Mouse (Mus musculus): ENCODE measurements at regions not wholly inside any gene's neighbourhood (a gene's known extent, or its start where the extent isn't known, plus 50 kb on each side); places are given as distances from the start of the nearest gene placed in this dataset.

- ATAC-seq (ENCODE audit: low FRiP score, low read depth): no peak
- Histone ChIP-seq H3K4me1 (replicated peaks) (peaks cover 16% of the 10 kb centered on the region), H3K4me2 (no peak overlapping the region), H3K27ac (replicated peaks) (no peak overlapping the region), H3K27me3 (no peaks in the 10 kb centered on the region), H3K4me3 (no peak overlapping the region), H3K36me3 (no peaks in the 10 kb centered on the region), H3K9ac (no peak overlapping the region), H3K9me3 (no peaks in the 10 kb centered on the region)
- WGBS: 48% methylated on average over 8 of the region's 8 CpGs
Measured at GRCm38 (mm10) chr16:5535414-5535813, 279.6 kb upstream of the Eef2kmt start.

DNA sequence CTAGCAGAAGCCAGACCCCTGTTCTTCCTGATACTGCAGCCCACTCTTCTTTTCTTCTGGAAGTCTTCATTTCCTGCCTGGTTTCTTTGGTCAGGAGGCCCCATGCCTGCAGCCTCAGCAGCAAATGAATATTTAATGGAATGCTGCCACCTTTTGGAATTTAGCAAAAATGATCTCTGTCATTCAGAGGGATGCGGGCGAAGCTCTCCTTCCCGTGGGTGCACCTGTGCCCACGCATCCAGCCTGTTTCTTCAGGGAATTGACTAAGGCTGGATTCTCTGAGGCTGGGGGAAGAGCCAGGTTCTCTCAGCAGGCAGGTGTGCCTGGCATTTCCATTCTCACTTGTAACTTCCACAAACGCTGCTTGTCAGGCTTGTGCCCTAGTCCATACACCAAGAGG lies 279.1 kb upstream of the Eef2kmt start:
- H3K9ac ChIP-seq: no peak overlapping the region
- peaks cover 16% of the 10 kb centered on the region for H3K4me1 ChIP-seq (replicated peaks)
- H3K27me3 ChIP-seq: no peaks in the 10 kb centered on the region
- no peak overlapping the region for H3K4me2 ChIP-seq
- 43% methylated on average over 5 of the region's 5 CpGs for WGBS
- ATAC-seq (ENCODE audit: low FRiP score, low read depth): no peak; the same call in 1 of the 2 replicates
- no peaks in the 10 kb centered on the region for H3K36me3 ChIP-seq
- H3K9me3 ChIP-seq: no peaks in the 10 kb centered on the region
- H3K4me3 ChIP-seq: no peak overlapping the region
- no peak overlapping the region for H3K27ac ChIP-seq (replicated peaks)

DNA sequence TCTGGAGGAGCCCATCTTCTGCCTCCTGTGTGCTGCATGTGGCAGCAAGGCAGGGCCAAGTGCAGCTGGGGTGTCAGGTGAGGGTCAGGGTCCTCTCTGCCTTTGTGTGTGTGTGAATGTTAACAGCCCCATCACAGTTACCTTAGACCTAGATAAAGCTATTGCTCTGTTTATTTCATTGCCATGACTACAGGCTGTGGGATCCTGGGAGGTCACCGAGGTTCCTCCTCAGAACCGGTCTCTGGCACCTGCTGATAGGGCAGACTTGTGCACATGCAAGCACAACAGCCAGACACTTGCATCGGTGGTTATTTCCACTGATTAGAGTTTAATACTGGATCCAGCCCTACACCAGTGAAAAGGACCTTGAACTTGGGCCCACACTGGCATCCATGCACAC lies 278.6 kb upstream of the Eef2kmt start:
- Histone ChIP-seq H3K4me1 (replicated peaks) (peaks cover 16% of the 10 kb centered on the region), H3K27ac (replicated peaks) (no peak overlapping the region), H3K36me3 (no peaks in the 10 kb centered on the region), H3K27me3 (no peaks in the 10 kb centered on the region), H3K4me3 (no peak overlapping the region), H3K4me2 (no peak overlapping the region), H3K9ac (no peak overlapping the region), H3K9me3 (no peaks in the 10 kb centered on the region)
- no peak for ATAC-seq (ENCODE audit: low FRiP score, low read depth)
- 64% methylated on average over 3 of the region's 3 CpGs for WGBS

GRCm38 (mm10) chr16:5532281-5532680 lies 276.5 kb upstream of the Eef2kmt start:
- ATAC-seq (ENCODE audit: low FRiP score, low read depth): no peak
- Histone ChIP-seq H3K9ac (no peak overlapping the region), H3K4me2 (no peak overlapping the region), H3K4me3 (no peak overlapping the region), H3K27me3 (no peaks in the 10 kb centered on the region), H3K4me1 (replicated peaks) (peaks cover 16% of the 10 kb centered on the region), H3K9me3 (no peaks in the 10 kb centered on the region), H3K36me3 (no peaks in the 10 kb centered on the region), H3K27ac (replicated peaks) (no peak overlapping the region)
- WGBS: 69% methylated on average over 3 of the region's 3 CpGs

- Histone ChIP-seq H3K4me3 (no peak overlapping the region), H3K27ac (replicated peaks) (no peak overlapping the region), H3K4me1 (replicated peaks) (0 out of 2 replicates have a peak, but pooled peaks cover 2% of the 10 kb centered on the region), H3K9me3 (no peaks in the 10 kb centered on the region), H3K36me3 (no peaks in the 10 kb centered on the region), H3K27me3 (no peaks in the 10 kb centered on the region), H3K4me2 (no peak overlapping the region), H3K9ac (no peak overlapping the region)
- WGBS: 89% methylated on average over 2 of the region's 2 CpGs
- no peak for ATAC-seq (ENCODE audit: low FRiP score, low read depth)
Measured at GRCm38 (mm10) chr16:5529823-5530222, 274.0 kb upstream of the Eef2kmt start.

DNA sequence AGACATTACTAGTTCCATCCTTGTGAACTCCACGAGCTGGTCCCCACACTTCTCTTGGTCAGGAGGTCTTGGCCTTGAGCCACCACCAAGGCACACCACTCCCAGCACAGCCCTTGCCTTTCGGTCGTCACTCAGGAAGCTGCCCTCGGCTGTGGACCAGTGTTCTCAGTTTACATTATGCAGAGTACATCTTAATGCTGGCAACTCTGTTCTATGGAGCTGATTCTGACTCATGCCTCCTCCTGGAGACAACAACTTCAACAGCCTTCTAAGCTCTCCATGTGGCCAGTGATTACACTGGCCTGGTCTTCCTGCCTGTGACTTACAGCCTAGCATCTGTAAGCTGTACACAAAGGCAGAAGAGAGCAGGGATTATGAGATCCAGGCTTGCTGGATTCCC lies 272.2 kb upstream of the Eef2kmt start:
- H3K9ac ChIP-seq: no peak overlapping the region
- no peak for ATAC-seq (ENCODE audit: low FRiP score, low read depth)
- H3K27me3 ChIP-seq: no peaks in the 10 kb centered on the region
- H3K9me3 ChIP-seq: no peaks in the 10 kb centered on the region
- H3K36me3 ChIP-seq: no peaks in the 10 kb centered on the region
- no peak overlapping the region for H3K27ac ChIP-seq (replicated peaks)
- no peak overlapping the region for H3K4me2 ChIP-seq
- WGBS: 66% methylated on average over 4 of the region's 4 CpGs
- 0 out of 2 replicates have a peak, but pooled peaks cover 3% of the 10 kb centered on the region for H3K4me1 ChIP-seq (replicated peaks)
- no peak overlapping the region for H3K4me3 ChIP-seq

DNA sequence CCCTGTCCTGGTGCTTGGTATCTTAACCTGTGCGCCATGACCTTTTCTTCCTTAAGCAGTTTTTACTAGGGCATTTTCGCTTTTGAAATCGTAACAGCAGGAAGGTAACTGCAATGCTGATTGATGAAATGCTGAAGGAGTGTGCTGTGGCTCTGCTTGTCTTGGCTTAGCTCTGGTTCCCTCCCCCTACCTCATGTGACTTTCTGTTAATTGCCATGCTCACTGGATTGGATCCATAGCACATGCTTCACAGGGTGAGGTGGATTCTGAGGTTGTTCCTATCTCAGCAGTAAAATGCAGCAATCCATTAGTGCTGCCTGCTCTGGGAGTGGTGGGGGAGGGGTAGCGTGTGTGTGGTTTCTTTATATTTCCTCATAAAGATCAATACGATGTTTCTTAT lies 268.6 kb upstream of the Eef2kmt start:
- H3K4me3 ChIP-seq: no peak overlapping the region
- H3K4me1 ChIP-seq (replicated peaks): 0 out of 2 replicates have a peak, but pooled peaks cover 3% of the 10 kb centered on the region
- no peak overlapping the region for H3K4me2 ChIP-seq
- no peaks in the 10 kb centered on the region for H3K9me3 ChIP-seq
- ATAC-seq (ENCODE audit: low FRiP score, low read depth): no peak
- H3K36me3 ChIP-seq: no peaks in the 10 kb centered on the region
- 65% methylated on average over 5 of the region's 5 CpGs for WGBS
- H3K27ac ChIP-seq (replicated peaks): peak overlapping the region; percentile 48
- H3K27me3 ChIP-seq: no peaks in the 10 kb centered on the region
- H3K9ac ChIP-seq: no peak overlapping the region

GRCm38 (mm10) chr16:5523402-5524021 lies 267.7 kb upstream of the Eef2kmt start:
- WGBS: 44% methylated on average over 7 of the region's 7 CpGs

GRCm38 (mm10) chr16:5517746-5518145 lies 262.0 kb upstream of the Eef2kmt start:
- ATAC-seq (ENCODE audit: low FRiP score, low read depth): no peak
- Histone ChIP-seq H3K4me3 (no peak overlapping the region), H3K27ac (replicated peaks) (no peak overlapping the region), H3K36me3 (no peaks in the 10 kb centered on the region), H3K4me1 (replicated peaks) (no peaks in the 10 kb centered on the region), H3K4me2 (no peak overlapping the region), H3K27me3 (no peaks in the 10 kb centered on the region), H3K9me3 (no peaks in the 10 kb centered on the region), H3K9ac (no peak overlapping the region)
- 60% methylated on average over 5 of the region's 5 CpGs for WGBS

More at GRCm38 (mm10) chr16:5523402-5524021, 267.7 kb upstream of the Eef2kmt start:
- no peak overlapping the region for H3K9ac ChIP-seq
- H3K27ac ChIP-seq (replicated peaks): peak overlapping the region; percentile 48
- H3K27me3 ChIP-seq: no peaks in the 10 kb centered on the region
- no peak overlapping the region for H3K4me3 ChIP-seq
- no peaks in the 10 kb centered on the region for H3K9me3 ChIP-seq
- H3K4me1 ChIP-seq (replicated peaks): 0 out of 2 replicates have a peak, but pooled peaks cover 3% of the 10 kb centered on the region
- no peak for ATAC-seq (ENCODE audit: low FRiP score, low read depth)
- no peaks in the 10 kb centered on the region for H3K36me3 ChIP-seq
- H3K4me2 ChIP-seq: no peak overlapping the region

DNA sequence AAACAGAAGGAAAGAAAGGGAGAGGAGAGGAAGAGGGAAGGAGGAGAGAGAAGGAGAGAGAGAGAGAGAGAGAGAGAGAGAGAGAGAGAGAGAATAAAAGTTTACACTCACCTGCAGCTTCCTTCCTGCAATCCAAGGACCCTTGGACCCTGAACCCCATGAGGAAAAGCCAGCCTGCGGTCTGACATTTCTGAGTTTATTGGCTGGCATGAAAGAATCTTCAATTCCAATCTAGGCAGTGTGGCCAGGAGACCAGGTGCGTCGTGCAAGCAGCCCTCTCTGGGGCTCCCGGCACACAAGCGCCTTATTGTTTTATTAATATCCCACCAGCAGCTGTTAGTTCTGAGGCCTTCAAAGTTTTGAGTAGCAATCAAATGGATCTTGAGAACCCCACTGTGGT lies 260.1 kb upstream of the Eef2kmt start:
- Histone ChIP-seq H3K9ac (no peak overlapping the region), H3K4me1 (replicated peaks) (no peaks in the 10 kb centered on the region), H3K9me3 (no peaks in the 10 kb centered on the region), H3K36me3 (no peaks in the 10 kb centered on the region), H3K27me3 (no peaks in the 10 kb centered on the region), H3K4me2 (no peak overlapping the region), H3K4me3 (no peak overlapping the region), H3K27ac (replicated peaks) (no peak overlapping the region)
- 60% methylated on average over 5 of the region's 5 CpGs for WGBS
- no peak for ATAC-seq (ENCODE audit: low FRiP score, low read depth)

DNA sequence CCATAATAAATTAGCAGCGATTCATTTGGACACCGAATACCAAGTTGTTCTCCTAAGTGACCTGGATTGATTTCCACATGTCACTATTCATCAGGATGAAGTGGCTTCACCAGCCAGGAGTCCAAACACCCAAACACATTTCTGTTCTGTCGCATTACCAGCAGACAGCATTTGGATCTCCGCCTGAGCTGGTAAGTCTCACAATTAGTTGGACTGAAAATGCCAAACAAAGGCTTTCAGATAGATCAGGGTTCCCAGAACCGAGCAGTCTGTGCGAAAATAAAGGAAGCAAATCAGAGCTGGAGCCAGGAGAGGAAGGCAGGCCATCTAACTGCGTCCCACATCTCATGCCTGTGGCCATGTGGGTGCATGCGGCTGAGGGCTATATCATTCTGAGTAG lies 251.5 kb upstream of the Eef2kmt start:
- Histone ChIP-seq H3K4me1 (replicated peaks) (peaks cover 7% of the 10 kb centered on the region), H3K27me3 (no peaks in the 10 kb centered on the region), H3K27ac (replicated peaks) (peak overlapping the region; percentile 25; the same call in 1 of the 2 replicates), H3K4me3 (no peak overlapping the region), H3K9me3 (no peaks in the 10 kb centered on the region), H3K9ac (no peak overlapping the region), H3K4me2 (no peak overlapping the region), H3K36me3 (no peaks in the 10 kb centered on the region)
- WGBS: 55% methylated on average over 8 of the region's 8 CpGs
- 0 out of 2 replicates have a peak, but pooled peaks have one; percentile 19 for ATAC-seq (ENCODE audit: low FRiP score, low read depth)

DNA sequence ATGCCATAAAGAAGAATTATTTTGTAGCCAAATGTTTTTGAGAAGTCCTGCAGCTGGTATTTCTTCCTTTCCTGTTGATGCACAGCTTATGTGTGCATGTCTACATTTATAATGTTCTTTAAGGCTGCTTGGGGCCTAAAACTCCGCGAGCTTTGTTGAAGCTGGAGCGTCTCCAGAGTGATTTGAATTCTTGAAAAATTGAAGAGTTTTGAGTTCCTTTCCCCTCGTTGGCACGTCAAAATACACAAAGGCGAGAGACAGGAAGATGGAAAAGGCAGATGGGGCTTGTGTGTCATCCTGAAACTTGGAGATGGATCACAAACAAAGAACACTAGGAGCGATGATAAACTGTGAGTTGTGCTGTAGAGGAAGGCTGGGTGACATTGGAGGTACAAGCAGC lies 246.2 kb upstream of the Eef2kmt start:
- Histone ChIP-seq H3K9ac (no peak overlapping the region), H3K4me2 (no peak overlapping the region), H3K36me3 (no peaks in the 10 kb centered on the region), H3K4me3 (no peak overlapping the region), H3K27me3 (no peaks in the 10 kb centered on the region), H3K27ac (replicated peaks) (no peak overlapping the region), H3K4me1 (replicated peaks) (no peaks in the 10 kb centered on the region), H3K9me3 (no peaks in the 10 kb centered on the region)
- 88% methylated on average over 7 of the region's 7 CpGs for WGBS
- no peak for ATAC-seq (ENCODE audit: low FRiP score, low read depth)

Measured in hindbrain, embryonic 15.5 days (tissue).